Mouse (Mus musculus) embryonic facial prominence, embryonic 15.5 days (tissue): ENCODE data around the gene Trim24. TPM values are rescaled to one million over a fixed set of nuclear protein-coding genes. Genes with fewer than 3 reads are reported as not detected.

Experiments used
- ATAC-seq: fragments of 200-750 bp; cut with Nextera tagmentation; 2 replicates; pipeline ENCODE4 v1.8.0; 2017; ENCODE audit warnings: low read depth, moderate TSS enrichment; ENCODE audit not compliant: insufficient number of reproducible peaks, low FRiP score, low TSS enrichment
- H3K27ac ChIP-seq: fragments of 300-500 bp; sonication (generic); replicated peaks from 2 replicates; pipeline ENCODE4 v1.5.1; 2015; ENCODE audit warnings: mild to moderate bottlenecking, inconsistent platforms
- H3K27me3 ChIP-seq: fragments of 300-500 bp; sonication (generic); 2 replicates; pipeline ENCODE4 v1.6.1; 2015; ENCODE audit warnings: inconsistent platforms
- H3K36me3 ChIP-seq: fragments of 300-500 bp; sonication (generic); 2 replicates; pipeline ENCODE4 v1.6.1; 2015; ENCODE audit warnings: mild to moderate bottlenecking, inconsistent platforms
- H3K4me1 ChIP-seq: fragments of 300-500 bp; sonication (generic); 2 replicates; pipeline ENCODE4 v1.6.1; 2015; ENCODE audit warnings: inconsistent platforms
- H3K4me2 ChIP-seq: fragments of 300-500 bp; sonication (generic); replicated peaks from 2 replicates; pipeline ENCODE4 v1.6.1; 2015; ENCODE audit warnings: mild to moderate bottlenecking, inconsistent platforms
- H3K4me3 ChIP-seq: fragments of 300-500 bp; sonication (generic); replicated peaks from 2 replicates; pipeline ENCODE4 v1.5.1; 2015; ENCODE audit warnings: mild to moderate bottlenecking, inconsistent platforms
- H3K9ac ChIP-seq: fragments of 300-500 bp; sonication (generic); 2 replicates; pipeline ENCODE4 v1.6.1; 2015; ENCODE audit warnings: inconsistent platforms
- H3K9me3 ChIP-seq: fragments of 300-500 bp; sonication (generic); replicated peaks from 2 replicates; pipeline ENCODE4 v1.6.1; 2016; ENCODE audit warnings: inconsistent platforms
- WGBS: fragments of 180-500 bp; shearing (Covaris S2); methylation state at CpG from one replicate; pipeline ENCODE4 v1.1.7; 2015; 5-methylcytosine and 5-hydroxymethylcytosine counted together
- polyA plus RNA-seq: library from polyadenylated mRNA; unstranded; fragments of >200 nt; fragmentation: Nextera tagmentation; extraction: Ambion mirVana; gene quantifications from 2 replicates; pipeline ENCODE4 v1.2.1, GENCODE M21; 2015

The Trim24 gene
- polyA plus RNA-seq, 1 experiment from 2014 or later = 11.8 TPM

- no peak overlapping the region for H3K4me3 ChIP-seq
- no peaks in the 10 kb centered on the region for H3K4me1 ChIP-seq
- H3K27ac ChIP-seq = no peak overlapping the region
- WGBS = 93% methylated on average over 1 of the region's 1 CpGs
- H3K9me3 ChIP-seq = no peaks in the 10 kb centered on the region
- H3K4me2 ChIP-seq = no peak overlapping the region
- no peak overlapping the region for H3K9ac ChIP-seq
- peaks cover 6% of the 10 kb centered on the region; the same call in 1 of the 2 replicates for H3K36me3 ChIP-seq
- no peaks in the 10 kb centered on the region for H3K27me3 ChIP-seq
- no peak for ATAC-seq
Observed at GRCm38 (mm10) chr6:37925104-37925503, 54.5 kb downstream of the Trim24 start.

DNA sequence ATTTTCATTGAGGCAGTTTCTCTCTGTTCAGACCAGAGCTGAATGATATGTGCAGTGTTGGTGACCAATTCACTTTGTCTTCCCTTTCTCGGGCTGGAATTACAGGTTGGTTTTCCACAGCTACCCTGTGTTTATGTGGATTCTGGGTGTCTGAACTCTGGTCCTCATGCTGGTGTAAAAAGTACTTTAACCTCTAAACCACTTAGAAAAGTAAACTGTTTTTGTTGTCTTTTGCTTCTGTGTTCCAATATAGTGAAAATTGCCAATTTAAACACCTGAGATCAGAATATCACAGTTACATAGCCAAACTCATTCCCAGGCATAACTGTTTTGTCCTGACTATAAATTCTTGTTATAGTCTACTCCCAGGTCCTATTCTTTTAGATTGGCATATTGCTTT lies 56.1 kb downstream of the Trim24 start:
- Histone ChIP-seq H3K4me2 (no peak overlapping the region), H3K27ac (no peak overlapping the region), H3K4me1 (no peaks in the 10 kb centered on the region), H3K9ac (no peak overlapping the region), H3K36me3 (peaks cover 11% of the 10 kb centered on the region), H3K4me3 (no peak overlapping the region), H3K27me3 (no peaks in the 10 kb centered on the region), H3K9me3 (no peaks in the 10 kb centered on the region)
- ATAC-seq = no peak
- WGBS = 89% methylated on average over 1 of the region's 1 CpGs

GRCm38 (mm10) chr6:37936498-37936897 lies 65.9 kb downstream of the Trim24 start:
- Histone ChIP-seq H3K4me1 (no peaks in the 10 kb centered on the region), H3K36me3 (peaks cover 4% of the 10 kb centered on the region), H3K27ac (no peak overlapping the region), H3K4me2 (no peak overlapping the region), H3K9me3 (no peaks in the 10 kb centered on the region), H3K9ac (no peak overlapping the region), H3K27me3 (no peaks in the 10 kb centered on the region), H3K4me3 (no peak overlapping the region)
- 57% methylated on average over 6 of the region's 6 CpGs for WGBS
- no peak for ATAC-seq

GRCm38 (mm10) chr6:37951306-37951705 lies 80.7 kb downstream of the Trim24 start:
- Histone ChIP-seq H3K36me3 (peaks cover 35% of the 10 kb centered on the region), H3K27me3 (no peaks in the 10 kb centered on the region), H3K4me2 (no peak overlapping the region), H3K9me3 (no peaks in the 10 kb centered on the region), H3K27ac (no peak overlapping the region), H3K4me1 (no peaks in the 10 kb centered on the region), H3K4me3 (no peak overlapping the region), H3K9ac (no peak overlapping the region)
- 86% methylated on average over 6 of the region's 6 CpGs for WGBS
- no peak for ATAC-seq

- peaks cover 48% of the 10 kb centered on the region for H3K36me3 ChIP-seq
- 86% methylated on average over 4 of the region's 4 CpGs for WGBS
- no peak overlapping the region for H3K9ac ChIP-seq
- no peak overlapping the region for H3K4me3 ChIP-seq
- ATAC-seq = no peak
- H3K9me3 ChIP-seq = no peaks in the 10 kb centered on the region
- no peak overlapping the region for H3K4me2 ChIP-seq
- H3K27me3 ChIP-seq = no peaks in the 10 kb centered on the region
- H3K27ac ChIP-seq = no peak overlapping the region
- no peaks in the 10 kb centered on the region for H3K4me1 ChIP-seq
Observed at GRCm38 (mm10) chr6:37967386-37967785, 96.8 kb downstream of the Trim24 start.

DNA sequence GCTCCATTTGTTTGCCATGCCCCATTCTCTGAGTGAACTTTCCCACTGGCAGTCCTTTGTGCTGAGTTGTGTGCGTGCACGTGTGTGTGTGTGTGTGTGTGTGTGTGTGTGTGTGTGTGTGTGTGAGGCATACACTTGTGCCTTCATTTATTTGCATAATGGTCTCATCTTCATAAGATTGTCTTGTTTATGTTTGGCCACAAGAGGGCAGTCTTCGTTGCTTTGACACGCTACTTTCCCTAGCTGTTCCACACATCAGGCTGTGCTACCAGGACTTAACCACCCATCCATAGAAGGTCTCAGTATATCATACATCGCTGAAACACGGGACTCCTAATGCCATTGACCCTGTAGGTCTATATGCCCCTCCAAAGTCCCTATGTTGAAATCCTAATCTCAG lies 136.8 kb downstream of the Trim24 start:
- Histone ChIP-seq H3K27ac (no peak overlapping the region), H3K36me3 (no peaks in the 10 kb centered on the region), H3K9ac (no peak overlapping the region), H3K4me2 (no peak overlapping the region), H3K27me3 (no peaks in the 10 kb centered on the region), H3K9me3 (no peaks in the 10 kb centered on the region), H3K4me3 (no peak overlapping the region), H3K4me1 (no peaks in the 10 kb centered on the region)
- WGBS = 7% methylated on average over 6 of the region's 6 CpGs
- no peak for ATAC-seq

GRCm38 (mm10) chr6:38012829-38013228 lies 142.2 kb downstream of the Trim24 start:
- 90% methylated on average over 2 of the region's 2 CpGs for WGBS
- Histone ChIP-seq H3K4me1 (no peaks in the 10 kb centered on the region), H3K4me2 (no peak overlapping the region), H3K9ac (no peak overlapping the region), H3K36me3 (no peaks in the 10 kb centered on the region), H3K27me3 (no peaks in the 10 kb centered on the region), H3K9me3 (no peaks in the 10 kb centered on the region), H3K27ac (no peak overlapping the region), H3K4me3 (no peak overlapping the region)
- ATAC-seq = no peak

Other genes starting within 250 kb of the Trim24 start
- 16.5 and 27.5 TPM in 2 replicates for gene Svopl, start 176.2 kb downstream of the Trim24 start, polyA plus RNA-seq
- gene Tmem213, start 238.4 kb downstream of the Trim24 start, polyA plus RNA-seq = 6.9 and 8.5 TPM in 2 replicates